Mouse (Mus musculus): ENCODE data around the gene Alox15. TPM values are rescaled to one million over a fixed set of nuclear protein-coding genes. Genes with fewer than 3 reads are reported as not detected.

Gene Alox15
- 0.56 and 1.1 TPM in 2 replicates for polyA plus RNA-seq (2015; fragmentation: Nextera tagmentation; extraction: Ambion mirVana)

DNA sequence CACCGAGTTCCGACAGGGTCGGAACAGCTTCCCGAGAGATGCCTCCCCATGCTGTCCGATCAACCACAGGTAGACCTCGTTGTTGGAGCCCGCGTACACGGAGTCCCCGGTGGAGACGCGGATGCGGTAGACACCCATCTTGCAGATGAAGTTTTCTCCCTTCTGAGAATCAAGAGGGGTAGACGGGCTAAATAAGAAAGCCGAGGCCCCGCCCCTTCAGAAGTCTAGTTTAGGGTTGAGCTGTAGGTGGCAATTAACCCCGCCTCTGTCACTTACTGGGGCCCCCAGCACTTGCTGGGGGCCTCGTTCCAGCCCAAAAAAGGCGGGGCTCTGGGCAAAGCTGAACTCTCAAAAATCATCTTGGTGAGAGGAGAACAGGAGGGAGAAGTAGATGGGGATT, at the start of gene Alox15:
TSS of gene Alox15 (minus strand) at position 164 of the 400 bp plus-strand sequence.
- peak within 1 kb of the TSS; percentile 69 for H3K4me2 ChIP-seq (ENCODE audit: low read depth, low read length)
- no peaks in the 10 kb centered on the region for H3K9me3 ChIP-seq (replicated peaks; ENCODE audit: control insufficient read depth, low read length)
- peak within 1 kb of the TSS; percentile 43 for H3K4me3 ChIP-seq (ENCODE audit: low read length)
- 1% methylated on average over 19 of the region's 19 CpGs for whole genome bisulfite sequencing
- ATAC-seq (replicated peaks; ENCODE audit: extremely low read depth, insufficient read depth, low FRiP score) = no peak
- H3K4me1 ChIP-seq (ENCODE audit: control insufficient read depth, insufficient read depth, low read length) = peaks cover 6% of the 10 kb centered on the region
- peaks cover 53% of the 10 kb centered on the region for H3K27me3 ChIP-seq (ENCODE audit: control insufficient read depth, insufficient read depth, low read length)
- H3K27ac ChIP-seq (ENCODE audit: low read length) = no peak within 1 kb of the TSS
- no peak within 1 kb of the TSS for H3K9ac ChIP-seq (ENCODE audit: low read length)
- no peaks in the 10 kb centered on the region for H3K36me3 ChIP-seq (ENCODE audit: control insufficient read depth, insufficient read depth)

DNA sequence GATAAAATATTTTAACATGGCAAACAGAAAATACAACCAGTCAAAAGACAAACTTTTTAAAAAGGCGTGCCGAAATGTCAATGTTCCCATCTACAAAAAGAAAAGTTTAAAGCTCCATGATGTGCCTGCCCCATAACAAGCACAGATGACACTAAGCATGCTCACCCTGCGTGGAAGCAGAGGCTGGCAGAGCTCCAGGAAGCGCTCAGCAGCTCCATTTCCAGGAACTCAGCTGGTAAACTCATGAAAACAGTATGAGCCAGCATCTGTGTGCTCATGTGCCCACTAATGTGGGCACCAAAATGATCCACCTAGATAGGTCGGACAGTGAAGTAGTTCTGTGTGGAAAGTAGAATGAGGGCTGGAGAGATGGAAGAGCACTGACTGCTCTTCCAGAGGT, 37.6 kb upstream of the Alox15 start:
- Histone ChIP-seq H3K36me3 (ENCODE audit: control insufficient read depth, insufficient read depth) (peaks cover 17% of the 10 kb centered on the region), H3K9ac (ENCODE audit: low read length) (no peak overlapping the region), H3K4me3 (ENCODE audit: low read length) (no peak overlapping the region), H3K27ac (ENCODE audit: low read length) (no peak overlapping the region), H3K27me3 (ENCODE audit: control insufficient read depth, insufficient read depth, low read length) (no peaks in the 10 kb centered on the region), H3K4me1 (ENCODE audit: control insufficient read depth, insufficient read depth, low read length) (no peaks in the 10 kb centered on the region), H3K9me3 (replicated peaks; ENCODE audit: control insufficient read depth, low read length) (no peaks in the 10 kb centered on the region), H3K4me2 (ENCODE audit: low read depth, low read length) (no peak overlapping the region)
- no peak for ATAC-seq (replicated peaks; ENCODE audit: extremely low read depth, insufficient read depth, low FRiP score)
- 71% methylated on average over 5 of the region's 5 CpGs for WGBS

- ATAC-seq (replicated peaks; ENCODE audit: extremely low read depth, insufficient read depth, low FRiP score) = no peak
- H3K36me3 ChIP-seq (ENCODE audit: control insufficient read depth, insufficient read depth) = peaks cover 4% of the 10 kb centered on the region
- no peaks in the 10 kb centered on the region for H3K27me3 ChIP-seq (ENCODE audit: control insufficient read depth, insufficient read depth, low read length)
- 82% methylated on average over 5 of the region's 5 CpGs for WGBS
- H3K4me1 ChIP-seq (ENCODE audit: control insufficient read depth, insufficient read depth, low read length) = no peaks in the 10 kb centered on the region
- no peak overlapping the region for H3K9ac ChIP-seq (ENCODE audit: low read length)
- no peak overlapping the region for H3K4me2 ChIP-seq (ENCODE audit: low read depth, low read length)
- no peak overlapping the region for H3K27ac ChIP-seq (ENCODE audit: low read length)
- H3K4me3 ChIP-seq (ENCODE audit: low read length) = no peak overlapping the region
- no peaks in the 10 kb centered on the region for H3K9me3 ChIP-seq (replicated peaks; ENCODE audit: control insufficient read depth, low read length)
Measured at GRCm38 (mm10) chr11:70387436-70387835, 35.6 kb upstream of the Alox15 start.

DNA sequence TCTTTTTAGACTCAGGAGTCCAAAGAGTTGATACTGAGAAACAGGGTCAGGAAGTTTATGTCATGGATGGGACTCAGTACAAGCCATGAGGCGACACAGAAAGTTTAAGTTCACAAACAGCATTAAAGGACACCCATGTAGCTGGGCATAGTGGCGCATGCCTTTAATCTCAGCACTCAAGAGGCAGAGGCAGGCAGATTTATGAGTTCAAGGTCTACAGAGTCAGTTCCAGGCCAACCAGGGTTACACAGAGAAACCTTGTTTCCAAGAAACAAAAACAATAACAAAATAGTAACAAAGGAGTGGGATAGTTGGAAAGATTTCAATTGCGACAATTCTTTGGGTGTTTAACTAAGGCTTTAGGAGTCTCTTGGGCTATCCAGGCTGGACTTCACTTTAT, 32.3 kb upstream of the Alox15 start:
- H3K27ac ChIP-seq (ENCODE audit: low read length) = no peak overlapping the region
- no peak overlapping the region for H3K9ac ChIP-seq (ENCODE audit: low read length)
- no peak for ATAC-seq (replicated peaks; ENCODE audit: extremely low read depth, insufficient read depth, low FRiP score)

DNA sequence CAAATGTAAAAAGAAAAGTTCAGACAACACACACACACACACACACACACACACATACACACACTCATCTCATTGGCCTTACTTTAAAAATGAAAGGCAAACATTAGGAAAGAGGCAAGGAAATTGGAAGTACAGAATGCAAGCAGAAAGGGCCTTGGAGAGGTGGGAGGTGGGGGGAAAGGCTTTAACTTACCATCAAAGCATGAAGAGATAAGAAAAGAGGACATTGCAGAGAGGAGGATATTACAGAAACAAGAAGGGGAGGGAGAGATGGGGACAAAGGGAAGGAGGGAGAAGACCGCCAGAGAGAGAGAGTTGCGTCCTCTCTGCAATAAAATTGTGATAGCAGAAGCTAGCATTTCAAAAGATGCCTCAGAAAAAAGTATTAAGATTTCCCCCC, 29.5 kb upstream of the Alox15 start:
- Histone ChIP-seq H3K9me3 (replicated peaks; ENCODE audit: control insufficient read depth, low read length) (no peaks in the 10 kb centered on the region), H3K27me3 (ENCODE audit: control insufficient read depth, insufficient read depth, low read length) (no peaks in the 10 kb centered on the region), H3K27ac (ENCODE audit: low read length) (no peak overlapping the region), H3K9ac (ENCODE audit: low read length) (no peak overlapping the region), H3K4me1 (ENCODE audit: control insufficient read depth, insufficient read depth, low read length) (no peaks in the 10 kb centered on the region), H3K36me3 (ENCODE audit: control insufficient read depth, insufficient read depth) (no peaks in the 10 kb centered on the region), H3K4me3 (ENCODE audit: low read length) (no peak overlapping the region), H3K4me2 (ENCODE audit: low read depth, low read length) (no peak overlapping the region)
- no peak for ATAC-seq (replicated peaks; ENCODE audit: extremely low read depth, insufficient read depth, low FRiP score)
- 66% methylated on average over 2 of the region's 2 CpGs for WGBS

More for the DNA sequence above, 32.3 kb upstream of the Alox15 start:
- Histone ChIP-seq H3K4me1 (ENCODE audit: control insufficient read depth, insufficient read depth, low read length) (no peaks in the 10 kb centered on the region), H3K4me2 (ENCODE audit: low read depth, low read length) (no peak overlapping the region), H3K9me3 (replicated peaks; ENCODE audit: control insufficient read depth, low read length) (no peaks in the 10 kb centered on the region), H3K36me3 (ENCODE audit: control insufficient read depth, insufficient read depth) (no peaks in the 10 kb centered on the region), H3K4me3 (ENCODE audit: low read length) (no peak overlapping the region), H3K27me3 (ENCODE audit: control insufficient read depth, insufficient read depth, low read length) (no peaks in the 10 kb centered on the region)
- 91% methylated on average over 3 of the region's 3 CpGs for WGBS

- ATAC-seq (replicated peaks; ENCODE audit: extremely low read depth, insufficient read depth, low FRiP score) = no peak
- Histone ChIP-seq H3K27me3 (ENCODE audit: control insufficient read depth, insufficient read depth, low read length) (no peaks in the 10 kb centered on the region), H3K4me2 (ENCODE audit: low read depth, low read length) (no peak overlapping the region), H3K4me3 (ENCODE audit: low read length) (no peak overlapping the region), H3K27ac (ENCODE audit: low read length) (no peak overlapping the region), H3K36me3 (ENCODE audit: control insufficient read depth, insufficient read depth) (no peaks in the 10 kb centered on the region), H3K9me3 (replicated peaks; ENCODE audit: control insufficient read depth, low read length) (no peaks in the 10 kb centered on the region), H3K9ac (ENCODE audit: low read length) (no peak overlapping the region), H3K4me1 (ENCODE audit: control insufficient read depth, insufficient read depth, low read length) (no peaks in the 10 kb centered on the region)
- 7% methylated on average over 1 of the region's 1 CpGs for WGBS
Measured at GRCm38 (mm10) chr11:70380478-70381005, 28.7 kb upstream of the Alox15 start.

- no peak for ATAC-seq (replicated peaks; ENCODE audit: extremely low read depth, insufficient read depth, low FRiP score)
- Histone ChIP-seq H3K4me1 (ENCODE audit: control insufficient read depth, insufficient read depth, low read length) (no peaks in the 10 kb centered on the region), H3K4me3 (ENCODE audit: low read length) (no peak overlapping the region), H3K36me3 (ENCODE audit: control insufficient read depth, insufficient read depth) (no peaks in the 10 kb centered on the region), H3K9me3 (replicated peaks; ENCODE audit: control insufficient read depth, low read length) (no peaks in the 10 kb centered on the region), H3K4me2 (ENCODE audit: low read depth, low read length) (no peak overlapping the region), H3K27me3 (ENCODE audit: control insufficient read depth, insufficient read depth, low read length) (no peaks in the 10 kb centered on the region), H3K9ac (ENCODE audit: low read length) (no peak overlapping the region), H3K27ac (ENCODE audit: low read length) (no peak overlapping the region)
- 74% methylated on average over 6 of the region's 6 CpGs for WGBS
Measured at GRCm38 (mm10) chr11:70376054-70376453, 24.2 kb upstream of the Alox15 start.

GRCm38 (mm10) chr11:70374302-70374701, 22.5 kb upstream of the Alox15 start:
- ATAC-seq (replicated peaks; ENCODE audit: extremely low read depth, insufficient read depth, low FRiP score) = no peak
- 54% methylated on average over 3 of the region's 3 CpGs for WGBS

DNA sequence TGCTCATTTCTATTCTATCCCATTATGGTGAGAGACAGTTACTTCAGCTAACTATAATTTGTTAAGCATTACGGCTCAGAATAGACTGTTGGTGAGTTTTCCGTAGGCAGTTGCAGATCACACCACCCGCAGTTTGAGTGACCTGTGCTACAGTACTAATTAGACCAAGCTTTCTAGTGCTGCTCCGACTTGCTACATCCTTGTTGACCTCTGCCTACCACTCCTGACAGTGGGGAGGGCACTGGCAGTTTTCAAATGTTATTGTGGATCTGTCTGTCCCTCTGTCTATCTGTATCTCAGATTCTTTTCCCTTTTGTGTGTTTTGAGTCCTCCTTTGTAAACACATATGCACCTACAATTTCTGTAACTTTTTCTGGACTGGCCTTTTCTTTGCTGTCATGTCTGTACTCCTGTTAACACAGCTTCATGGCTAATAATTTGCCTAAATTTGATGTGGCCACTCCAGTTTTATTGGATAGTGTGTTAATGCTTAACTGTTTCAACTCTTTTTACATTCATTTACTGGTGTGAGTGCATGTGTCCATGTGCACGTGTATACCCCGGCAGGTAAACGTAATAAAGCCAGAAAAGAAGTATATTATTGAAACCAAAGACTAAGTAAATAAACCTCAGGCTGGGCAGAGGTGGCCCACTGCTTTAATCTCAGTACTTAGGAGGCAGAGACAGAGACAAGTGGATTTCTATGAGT, 21.2 kb upstream of the Alox15 start:
- H3K9me3 ChIP-seq (replicated peaks; ENCODE audit: control insufficient read depth, low read length) = no peaks in the 10 kb centered on the region
- no peaks in the 10 kb centered on the region for H3K36me3 ChIP-seq (ENCODE audit: control insufficient read depth, insufficient read depth)
- no peak overlapping the region for H3K4me2 ChIP-seq (ENCODE audit: low read depth, low read length)
- no peak overlapping the region for H3K9ac ChIP-seq (ENCODE audit: low read length)
- WGBS = 70% methylated on average over 7 of the region's 7 CpGs
- no peak for ATAC-seq (replicated peaks; ENCODE audit: extremely low read depth, insufficient read depth, low FRiP score)
- no peak overlapping the region for H3K27ac ChIP-seq (ENCODE audit: low read length)
- no peaks in the 10 kb centered on the region for H3K27me3 ChIP-seq (ENCODE audit: control insufficient read depth, insufficient read depth, low read length)
- H3K4me1 ChIP-seq (ENCODE audit: control insufficient read depth, insufficient read depth, low read length) = no peaks in the 10 kb centered on the region
- H3K4me3 ChIP-seq (ENCODE audit: low read length) = no peak overlapping the region

More at GRCm38 (mm10) chr11:70374302-70374701, 22.5 kb upstream of the Alox15 start:
- H3K9ac ChIP-seq (ENCODE audit: low read length) = no peak overlapping the region
- H3K4me2 ChIP-seq (ENCODE audit: low read depth, low read length) = no peak overlapping the region
- H3K4me3 ChIP-seq (ENCODE audit: low read length) = no peak overlapping the region
- no peaks in the 10 kb centered on the region for H3K9me3 ChIP-seq (replicated peaks; ENCODE audit: control insufficient read depth, low read length)
- no peak overlapping the region for H3K27ac ChIP-seq (ENCODE audit: low read length)
- no peaks in the 10 kb centered on the region for H3K27me3 ChIP-seq (ENCODE audit: control insufficient read depth, insufficient read depth, low read length)
- no peaks in the 10 kb centered on the region for H3K36me3 ChIP-seq (ENCODE audit: control insufficient read depth, insufficient read depth)
- H3K4me1 ChIP-seq (ENCODE audit: control insufficient read depth, insufficient read depth, low read length) = no peaks in the 10 kb centered on the region

Data from heart, embryonic 16.5 days (tissue).